Mouse (Mus musculus): ENCODE measurements around the gene Iscu. TPM values are rescaled to one million over a fixed set of nuclear protein-coding genes. Genes with fewer than 3 reads are reported as not detected.
"Not testable (repeated sequence)": the region's sequence is repeated elsewhere in the genome, so short reads cannot be mapped to it uniquely, and the experiment has no call there.

Iscu gene
- polyA plus RNA-seq, 1 experiment from 2014 or later = 112 TPM

GRCm38 (mm10) chr5:113805301-113805700 lies 32.8 kb downstream of the Iscu start:
- no peak for ATAC-seq (ENCODE audit: insufficient number of reproducible peaks, low FRiP score)

GRCm38 (mm10) chr5:113806414-113806813 lies 33.9 kb downstream of the Iscu start:
- Histone ChIP-seq H3K4me1 (replicated peaks) (peaks cover 9% of the 10 kb centered on the region), H3K36me3 (no peaks in the 10 kb centered on the region), H3K9me3 (replicated peaks) (peaks cover 5% of the 10 kb centered on the region), H3K27me3 (replicated peaks) (0 out of 2 replicates have a peak, but pooled peaks cover 5% of the 10 kb centered on the region), H3K27ac (ENCODE audit: poor library complexity, severe bottlenecking) (no peak overlapping the region), H3K9ac (no peak overlapping the region), H3K4me3 (no peak overlapping the region), H3K4me2 (no peak overlapping the region)
- ATAC-seq (ENCODE audit: insufficient number of reproducible peaks, low FRiP score) = no peak
- WGBS = 33% methylated on average over 10 of the region's 10 CpGs

More at GRCm38 (mm10) chr5:113805301-113805700, 32.8 kb downstream of the Iscu start:
- Histone ChIP-seq H3K27me3 (replicated peaks) (0 out of 2 replicates have a peak, but pooled peaks cover 5% of the 10 kb centered on the region), H3K4me2 (no peak overlapping the region), H3K4me1 (replicated peaks) (peaks cover 15% of the 10 kb centered on the region), H3K9ac (no peak overlapping the region), H3K27ac (ENCODE audit: poor library complexity, severe bottlenecking) (no peak overlapping the region), H3K36me3 (no peaks in the 10 kb centered on the region), H3K4me3 (no peak overlapping the region), H3K9me3 (replicated peaks) (0 out of 2 replicates have a peak, but pooled peaks cover 2% of the 10 kb centered on the region)
- WGBS = 86% methylated on average over 9 of the region's 9 CpGs

- ATAC-seq (ENCODE audit: insufficient number of reproducible peaks, low FRiP score) = no peak
- no peak overlapping the region for H3K27ac ChIP-seq (ENCODE audit: poor library complexity, severe bottlenecking)
- H3K4me2 ChIP-seq = no peak overlapping the region
Observed at GRCm38 (mm10) chr5:113807712-113808111, 35.2 kb downstream of the Iscu start.

GRCm38 (mm10) chr5:113808177-113808576 lies 35.6 kb downstream of the Iscu start:
- Histone ChIP-seq H3K27me3 (replicated peaks) (0 out of 2 replicates have a peak, but pooled peaks cover 8% of the 10 kb centered on the region), H3K4me3 (no peak overlapping the region), H3K27ac (ENCODE audit: poor library complexity, severe bottlenecking) (no peak overlapping the region), H3K36me3 (no peaks in the 10 kb centered on the region), H3K9me3 (replicated peaks) (peaks cover 5% of the 10 kb centered on the region), H3K9ac (no peak overlapping the region), H3K4me2 (no peak overlapping the region), H3K4me1 (replicated peaks) (peaks cover 9% of the 10 kb centered on the region)
- 30% methylated on average over 2 of the region's 2 CpGs for WGBS
- ATAC-seq (ENCODE audit: insufficient number of reproducible peaks, low FRiP score) = no peak

More at GRCm38 (mm10) chr5:113807712-113808111, 35.2 kb downstream of the Iscu start:
- no peaks in the 10 kb centered on the region for H3K36me3 ChIP-seq
- 0 out of 2 replicates have a peak, but pooled peaks cover 5% of the 10 kb centered on the region for H3K27me3 ChIP-seq (replicated peaks)
- no peak overlapping the region for H3K9ac ChIP-seq
- no peak overlapping the region for H3K4me3 ChIP-seq
- H3K9me3 ChIP-seq (replicated peaks) = peaks cover 5% of the 10 kb centered on the region
- H3K4me1 ChIP-seq (replicated peaks) = peaks cover 9% of the 10 kb centered on the region
- WGBS = 41% methylated on average over 9 of the region's 9 CpGs

- Histone ChIP-seq H3K9me3 (replicated peaks) (peaks cover 5% of the 10 kb centered on the region), H3K4me1 (replicated peaks) (peaks cover 9% of the 10 kb centered on the region), H3K4me3 (no peak overlapping the region), H3K4me2 (no peak overlapping the region), H3K27ac (ENCODE audit: poor library complexity, severe bottlenecking) (no peak overlapping the region), H3K27me3 (replicated peaks) (peaks cover 22% of the 10 kb centered on the region), H3K36me3 (no peaks in the 10 kb centered on the region), H3K9ac (no peak overlapping the region)
- WGBS = 89% methylated on average over 4 of the region's 4 CpGs
- no peak for ATAC-seq (ENCODE audit: insufficient number of reproducible peaks, low FRiP score)
Observed at GRCm38 (mm10) chr5:113810111-113810510, 37.6 kb downstream of the Iscu start.

GRCm38 (mm10) chr5:113811824-113812420 lies 39.4 kb downstream of the Iscu start:
- H3K4me3 ChIP-seq; H3K36me3 ChIP-seq; H3K9ac ChIP-seq; H3K9me3 ChIP-seq (replicated peaks); ATAC-seq (ENCODE audit: insufficient number of reproducible peaks, low FRiP score); H3K27ac ChIP-seq (ENCODE audit: poor library complexity, severe bottlenecking); H3K4me1 ChIP-seq (replicated peaks); H3K4me2 ChIP-seq: not testable (repeated sequence)
- 19% methylated on average over 11 of the region's 12 CpGs for WGBS
- H3K27me3 ChIP-seq (replicated peaks) = peaks cover 30% of the 10 kb centered on the region

- H3K4me2 ChIP-seq = no peak overlapping the region
- no peak overlapping the region for H3K27ac ChIP-seq (ENCODE audit: poor library complexity, severe bottlenecking)
- no peak overlapping the region for H3K4me3 ChIP-seq
- 85% methylated on average over 2 of the region's 2 CpGs for WGBS
- no peak for ATAC-seq (ENCODE audit: insufficient number of reproducible peaks, low FRiP score)
- peaks cover 9% of the 10 kb centered on the region for H3K4me1 ChIP-seq (replicated peaks)
- H3K27me3 ChIP-seq (replicated peaks) = peaks cover 29% of the 10 kb centered on the region
- H3K36me3 ChIP-seq = no peaks in the 10 kb centered on the region
- no peak overlapping the region for H3K9ac ChIP-seq
- H3K9me3 ChIP-seq (replicated peaks) = peaks cover 5% of the 10 kb centered on the region
Observed at GRCm38 (mm10) chr5:113812638-113813037, 40.1 kb downstream of the Iscu start.

GRCm38 (mm10) chr5:113813608-113814007 lies 41.1 kb downstream of the Iscu start:
- H3K4me3 ChIP-seq = no peak overlapping the region
- 13% methylated on average over 9 of the region's 9 CpGs for WGBS
- no peak for ATAC-seq (ENCODE audit: insufficient number of reproducible peaks, low FRiP score)
- H3K9me3 ChIP-seq (replicated peaks) = peaks cover 5% of the 10 kb centered on the region
- H3K27ac ChIP-seq (ENCODE audit: poor library complexity, severe bottlenecking) = no peak overlapping the region
- no peak overlapping the region for H3K4me2 ChIP-seq
- H3K9ac ChIP-seq = no peak overlapping the region
- no peaks in the 10 kb centered on the region for H3K4me1 ChIP-seq (replicated peaks)
- peaks cover 30% of the 10 kb centered on the region for H3K27me3 ChIP-seq (replicated peaks)
- H3K36me3 ChIP-seq = no peaks in the 10 kb centered on the region

GRCm38 (mm10) chr5:113814111-113815040 lies 41.8 kb downstream of the Iscu start:
- Histone ChIP-seq H3K4me3 (no peak overlapping the region), H3K36me3 (no peaks in the 10 kb centered on the region), H3K9ac (no peak overlapping the region), H3K9me3 (replicated peaks) (peaks cover 5% of the 10 kb centered on the region), H3K4me1 (replicated peaks) (no peaks in the 10 kb centered on the region), H3K27ac (ENCODE audit: poor library complexity, severe bottlenecking) (no peak overlapping the region), H3K4me2 (no peak overlapping the region), H3K27me3 (replicated peaks) (peaks cover 34% of the 10 kb centered on the region)
- WGBS = 33% methylated on average over 27 of the region's 27 CpGs
- ATAC-seq (ENCODE audit: insufficient number of reproducible peaks, low FRiP score) = no peak

- Histone ChIP-seq H3K4me1 (replicated peaks) (no peaks in the 10 kb centered on the region), H3K9ac (no peak overlapping the region), H3K9me3 (replicated peaks) (peaks cover 5% of the 10 kb centered on the region), H3K4me2 (no peak overlapping the region), H3K36me3 (no peaks in the 10 kb centered on the region), H3K27me3 (replicated peaks) (peaks cover 34% of the 10 kb centered on the region), H3K27ac (ENCODE audit: poor library complexity, severe bottlenecking) (no peak overlapping the region), H3K4me3 (no peak overlapping the region)
- 44% methylated on average over 11 of the region's 11 CpGs for WGBS
- ATAC-seq (ENCODE audit: insufficient number of reproducible peaks, low FRiP score) = no peak
Observed at GRCm38 (mm10) chr5:113815041-113815389, 42.5 kb downstream of the Iscu start.

GRCm38 (mm10) chr5:113815638-113816152 lies 43.1 kb downstream of the Iscu start:
- Histone ChIP-seq H3K27ac (ENCODE audit: poor library complexity, severe bottlenecking) (no peak overlapping the region), H3K27me3 (replicated peaks) (peaks cover 34% of the 10 kb centered on the region), H3K9ac (no peak overlapping the region), H3K36me3 (no peaks in the 10 kb centered on the region), H3K4me2 (0 out of 2 replicates have a peak overlapping the region, but pooled peaks have one; percentile 11), H3K9me3 (replicated peaks) (no peaks in the 10 kb centered on the region; the same call in none of the 2 replicates), H3K4me1 (replicated peaks) (no peaks in the 10 kb centered on the region), H3K4me3 (no peak overlapping the region)
- WGBS = 15% methylated on average over 15 of the region's 15 CpGs
- ATAC-seq (ENCODE audit: insufficient number of reproducible peaks, low FRiP score) = no peak

All from heart, embryonic 12.5 days (tissue).